Mouse (Mus musculus) kidney, embryonic 16.5 days (tissue): ENCODE results near the gene Lmod3. TPM values are rescaled to one million over a fixed set of nuclear protein-coding genes. Genes with fewer than 3 reads are reported as not detected.
A peak's percentile ranks its signal among the peaks of the same experiment; 100 is the strongest.

Experiments used
- ATAC-seq: fragments of 200-750 bp; cut with Nextera tagmentation; 2 replicates; pipeline ENCODE4 v1.8.0; 2017; ENCODE audit warnings: moderate TSS enrichment; ENCODE audit not compliant: low FRiP score, low TSS enrichment
- H3K27ac ChIP-seq: fragments of 300-500 bp; sonication (generic); 2 replicates; pipeline ENCODE4 v1.5.1; 2014; ENCODE audit warnings: low read length
- H3K27me3 ChIP-seq: fragments of 300-500 bp; sonication (generic); 2 replicates; pipeline ENCODE4 v1.6.1; 2014; ENCODE audit warnings: low read length, control low read depth, mixed read lengths; ENCODE audit not compliant: insufficient read depth
- H3K36me3 ChIP-seq: fragments of 300-500 bp; sonication (generic); 2 replicates; pipeline ENCODE4 v1.6.1; 2014; ENCODE audit warnings: low read length, control low read depth, mixed read lengths; ENCODE audit not compliant: insufficient read depth
- H3K4me1 ChIP-seq: fragments of 300-500 bp; sonication (generic); 2 replicates; pipeline ENCODE4 v1.6.1; 2014; ENCODE audit warnings: low read length, control low read depth, mixed read lengths; ENCODE audit not compliant: insufficient read depth
- H3K4me2 ChIP-seq: fragments of 300-500 bp; sonication (generic); replicated peaks from 2 replicates; pipeline ENCODE4 v1.6.1; 2014; ENCODE audit warnings: low read depth, low read length
- H3K4me3 ChIP-seq: fragments of 300-500 bp; sonication (generic); 2 replicates; pipeline ENCODE4 v1.5.1; 2014; ENCODE audit warnings: mild to moderate bottlenecking, low read length
- H3K9ac ChIP-seq: fragments of 300-500 bp; sonication (generic); replicated peaks from 2 replicates; pipeline ENCODE4 v1.6.1; 2014; ENCODE audit warnings: low read length
- H3K9me3 ChIP-seq: fragments of 300-500 bp; sonication (generic); 2 replicates; pipeline ENCODE4 v1.6.1; 2016; ENCODE audit warnings: low read length, control low read depth
- WGBS: fragments of 180-500 bp; shearing (Covaris S2); extraction: QIAGEN DNeasy Blood & Tissue Kit; methylation state at CpG from one replicate; pipeline ENCODE4 v1.1.7; 2014; 5-methylcytosine and 5-hydroxymethylcytosine counted together
- polyA plus RNA-seq: library from polyadenylated mRNA; unstranded; fragments of >200 nt; fragmentation: Nextera tagmentation; extraction: Ambion mirVana; gene quantifications from 2 replicates; pipeline ENCODE4 v1.2.1, GENCODE M21; 2015

Gene Lmod3
- polyA plus RNA-seq, 1 experiment from 2014 or later, result 0.52 TPM

- Histone ChIP-seq H3K4me1 (no peaks in the 10 kb centered on the region), H3K36me3 (peaks cover 21% of the 10 kb centered on the region), H3K27ac (no peak overlapping the region), H3K4me3 (no peak overlapping the region), H3K9ac (no peak overlapping the region), H3K9me3 (peaks cover 4% of the 10 kb centered on the region; the same call in 1 of the 2 replicates), H3K27me3 (no peaks in the 10 kb centered on the region), H3K4me2 (no peak overlapping the region)
- WGBS, result 91% methylated on average over 5 of the region's 5 CpGs
- no peak for ATAC-seq
Observed at GRCm38 (mm10) chr6:97236088-97236487, 16.5 kb downstream of the Lmod3 start.

- Histone ChIP-seq H3K27ac (no peak overlapping the region), H3K4me1 (no peaks in the 10 kb centered on the region), H3K27me3 (no peaks in the 10 kb centered on the region), H3K4me3 (no peak overlapping the region), H3K9ac (no peak overlapping the region), H3K4me2 (no peak overlapping the region), H3K36me3 (peaks cover 26% of the 10 kb centered on the region), H3K9me3 (peaks cover 4% of the 10 kb centered on the region; the same call in 1 of the 2 replicates)
- no peak for ATAC-seq
- WGBS, result 77% methylated on average over 7 of the region's 7 CpGs
Observed at GRCm38 (mm10) chr6:97234911-97235668, 17.5 kb downstream of the Lmod3 start.

- no peak overlapping the region for H3K4me2 ChIP-seq
- ATAC-seq, result no peak
- 93% methylated on average over 9 of the region's 9 CpGs for WGBS
- H3K36me3 ChIP-seq, result peaks cover 18% of the 10 kb centered on the region
- no peaks in the 10 kb centered on the region for H3K27me3 ChIP-seq
- peaks cover 9% of the 10 kb centered on the region for H3K4me1 ChIP-seq
- H3K9ac ChIP-seq, result no peak overlapping the region
- no peak overlapping the region for H3K4me3 ChIP-seq
- no peak overlapping the region for H3K27ac ChIP-seq
- H3K9me3 ChIP-seq, result no peaks in the 10 kb centered on the region
Observed at GRCm38 (mm10) chr6:97227067-97227847, 25.3 kb downstream of the Lmod3 start.

GRCm38 (mm10) chr6:97226083-97226491 lies 26.5 kb downstream of the Lmod3 start:
- Histone ChIP-seq H3K4me3 (no peak overlapping the region), H3K4me2 (no peak overlapping the region), H3K36me3 (peaks cover 11% of the 10 kb centered on the region), H3K27me3 (no peaks in the 10 kb centered on the region), H3K9ac (no peak overlapping the region), H3K27ac (no peak overlapping the region), H3K9me3 (no peaks in the 10 kb centered on the region), H3K4me1 (peaks cover 12% of the 10 kb centered on the region)
- ATAC-seq, result no peak
- 18% methylated on average over 1 of the region's 1 CpGs for WGBS

GRCm38 (mm10) chr6:97224505-97224904 lies 28.1 kb downstream of the Lmod3 start:
- no peak overlapping the region for H3K27ac ChIP-seq
- 94% methylated on average over 8 of the region's 8 CpGs for WGBS
- H3K9ac ChIP-seq, result no peak overlapping the region
- no peaks in the 10 kb centered on the region for H3K9me3 ChIP-seq
- ATAC-seq, result no peak
- 0 out of 2 replicates have a peak, but pooled peaks cover 2% of the 10 kb centered on the region for H3K36me3 ChIP-seq
- no peak overlapping the region for H3K4me3 ChIP-seq
- H3K4me2 ChIP-seq, result no peak overlapping the region
- no peaks in the 10 kb centered on the region for H3K27me3 ChIP-seq
- H3K4me1 ChIP-seq, result peaks cover 12% of the 10 kb centered on the region

- no peak overlapping the region for H3K4me2 ChIP-seq
- no peak for ATAC-seq
- H3K9me3 ChIP-seq, result no peaks in the 10 kb centered on the region
- H3K27me3 ChIP-seq, result no peaks in the 10 kb centered on the region
- H3K4me1 ChIP-seq, result peaks cover 12% of the 10 kb centered on the region
- no peaks in the 10 kb centered on the region for H3K36me3 ChIP-seq
- 82% methylated on average over 4 of the region's 4 CpGs for WGBS
- no peak overlapping the region for H3K27ac ChIP-seq
- 0 out of 2 replicates have a peak overlapping the region, but pooled peaks have one; percentile 4 for H3K9ac ChIP-seq
- no peak overlapping the region for H3K4me3 ChIP-seq
Observed at GRCm38 (mm10) chr6:97223566-97223965, 29.0 kb downstream of the Lmod3 start.

GRCm38 (mm10) chr6:97222931-97223467 lies 29.6 kb downstream of the Lmod3 start:
- Histone ChIP-seq H3K9ac (no peak overlapping the region), H3K27me3 (no peaks in the 10 kb centered on the region), H3K4me2 (no peak overlapping the region), H3K4me1 (peaks cover 12% of the 10 kb centered on the region), H3K4me3 (no peak overlapping the region), H3K27ac (no peak overlapping the region), H3K36me3 (no peaks in the 10 kb centered on the region), H3K9me3 (no peaks in the 10 kb centered on the region)
- 64% methylated on average over 5 of the region's 5 CpGs for WGBS
- ATAC-seq, result no peak

- WGBS, result 40% methylated on average over 6 of the region's 6 CpGs
- ATAC-seq, result peak; percentile 42; the same call in 1 of the 2 replicates
- Histone ChIP-seq H3K27ac (no peak overlapping the region), H3K4me3 (no peak overlapping the region), H3K9me3 (no peaks in the 10 kb centered on the region), H3K27me3 (no peaks in the 10 kb centered on the region), H3K9ac (no peak overlapping the region), H3K4me2 (no peak overlapping the region), H3K36me3 (no peaks in the 10 kb centered on the region), H3K4me1 (peaks cover 12% of the 10 kb centered on the region)
Observed at GRCm38 (mm10) chr6:97222321-97222720, 30.2 kb downstream of the Lmod3 start.

- Histone ChIP-seq H3K4me2 (no peak overlapping the region), H3K36me3 (no peaks in the 10 kb centered on the region), H3K27ac (no peak overlapping the region), H3K27me3 (no peaks in the 10 kb centered on the region), H3K4me1 (peaks cover 12% of the 10 kb centered on the region), H3K9me3 (no peaks in the 10 kb centered on the region), H3K9ac (no peak overlapping the region), H3K4me3 (no peak overlapping the region)
- no peak for ATAC-seq
- 63% methylated on average over 15 of the region's 15 CpGs for WGBS
Observed at GRCm38 (mm10) chr6:97221205-97222025, 31.1 kb downstream of the Lmod3 start.
